Mouse (Mus musculus) regulatory T cell (primary cell): ENCODE measurements around the gene Ctxn1.

Experiments used
- in situ Hi-C: fragments of 300-600 bp; cut with MboI, MseI; formaldehyde crosslinking; loops from one replicate; pipeline ENCODE4 v1.15.1; 2025; ENCODE audit warnings: high pct_unique_total_duplicates

Ctxn1 gene

GRCm38 (mm10) chr8:4252116-4252760 is 6.8 kb downstream of the Ctxn1 start:
- in situ Hi-C loops, result loop anchor here (10.0 kb wide), 1 partner anchor 757 kb away; the partner anchor contains the start of gene Zfp358

GRCm38 (mm10) chr8:4250306-4250970 is 8.6 kb downstream of the Ctxn1 start:
- in situ Hi-C loops, result loop anchor here (10.0 kb wide), 1 partner anchor 756 kb away; the partner anchor contains the start of gene Zfp358

- in situ Hi-C loops, result no loop called here
Measured at GRCm38 (mm10) chr8:4249213-4249612, 9.9 kb downstream of the Ctxn1 start.

- in situ Hi-C loops, result no loop called here
Measured at GRCm38 (mm10) chr8:4247951-4248540, 11.0 kb downstream of the Ctxn1 start, which contains the start of gene Tgfbr3l. Gene Tgfbr3l, plus strand, starts transcription at chr8:4248214.

- in situ Hi-C loops, result no loop called here
Measured at GRCm38 (mm10) chr8:4247241-4247640, 11.8 kb downstream of the Ctxn1 start.

GRCm38 (mm10) chr8:4245737-4246136 is 13.3 kb downstream of the Ctxn1 start:
- in situ Hi-C loops, result no loop called here

- in situ Hi-C loops, result no loop called here
Measured at GRCm38 (mm10) chr8:4245061-4245460, 14.0 kb downstream of the Ctxn1 start.

- in situ Hi-C loops, result no loop called here
Measured at GRCm38 (mm10) chr8:4239193-4239890, 19.7 kb downstream of the Ctxn1 start.

- in situ Hi-C loops, result no loop called here
Measured at GRCm38 (mm10) chr8:4238434-4239192, 20.5 kb downstream of the Ctxn1 start, which contains the start of the genes Map2k7 and Gm49320. Gene Map2k7, plus strand, starts transcription at chr8:4238740. Gene Gm49320, plus strand, starts transcription at chr8:4238865.

GRCm38 (mm10) chr8:4237814-4238433 is 21.1 kb downstream of the Ctxn1 start:
- in situ Hi-C loops, result no loop called here

- in situ Hi-C loops, result no loop called here
Measured at GRCm38 (mm10) chr8:4230612-4231351, 28.3 kb downstream of the Ctxn1 start.

GRCm38 (mm10) chr8:4229784-4230183 is 29.3 kb downstream of the Ctxn1 start:
- in situ Hi-C loops, result no loop called here

- in situ Hi-C loops, result no loop called here
Measured at GRCm38 (mm10) chr8:4227919-4228318, 31.2 kb downstream of the Ctxn1 start.

GRCm38 (mm10) chr8:4226739-4227347 is 32.2 kb downstream of the Ctxn1 start, which contains the start of gene Lrrc8e:
Gene Lrrc8e, plus strand, starts transcription at chr8:4226827.
- in situ Hi-C loops, result no loop called here

GRCm38 (mm10) chr8:4226323-4226722 is 32.8 kb downstream of the Ctxn1 start:
- in situ Hi-C loops, result no loop called here

GRCm38 (mm10) chr8:4222059-4222458 is 37.0 kb downstream of the Ctxn1 start:
- in situ Hi-C loops, result no loop called here

GRCm38 (mm10) chr8:4219617-4220016 is 39.5 kb downstream of the Ctxn1 start:
- in situ Hi-C loops, result no loop called here

- in situ Hi-C loops, result no loop called here
Measured at GRCm38 (mm10) chr8:4216791-4217621, 42.1 kb downstream of the Ctxn1 start, which contains the start of gene Prr36. Gene Prr36, minus strand, starts transcription at chr8:4217459.

- in situ Hi-C loops, result no loop called here
Measured at GRCm38 (mm10) chr8:4216296-4216695, 42.8 kb downstream of the Ctxn1 start.
